Mouse (Mus musculus) hindbrain, embryonic 15.5 days (tissue): ENCODE measurements around the gene Chrne. TPM values are rescaled to one million over a fixed set of nuclear protein-coding genes. Genes with fewer than 3 reads are reported as not detected.
A peak's percentile ranks its signal among the peaks of the same experiment; 100 is the strongest.

Source experiments
- ATAC-seq: fragments of 200-750 bp; cut with Nextera tagmentation; 2 replicates; pipeline ENCODE4 v1.8.0; 2017; ENCODE audit warnings: low read depth, moderate number of reproducible peaks, moderate TSS enrichment; ENCODE audit not compliant: low FRiP score
- H3K27ac ChIP-seq: fragments of 300-500 bp; sonication (generic); replicated peaks from 2 replicates; pipeline ENCODE4 v1.5.1; 2015; ENCODE audit warnings: mild to moderate bottlenecking, inconsistent platforms
- H3K27me3 ChIP-seq: fragments of 300-500 bp; sonication (generic); 2 replicates; pipeline ENCODE4 v1.6.1; 2015; ENCODE audit warnings: control low read depth, inconsistent platforms
- H3K36me3 ChIP-seq: fragments of 300-500 bp; sonication (generic); 2 replicates; pipeline ENCODE4 v1.6.1; 2015; ENCODE audit warnings: control low read depth, inconsistent platforms
- H3K4me1 ChIP-seq: fragments of 300-500 bp; sonication (generic); replicated peaks from 2 replicates; pipeline ENCODE4 v1.6.1; 2015; ENCODE audit warnings: control low read depth, inconsistent platforms
- H3K4me2 ChIP-seq: fragments of 300-500 bp; sonication (generic); 2 replicates; pipeline ENCODE4 v1.6.1; 2015; ENCODE audit warnings: moderate library complexity, mild to moderate bottlenecking, inconsistent platforms
- H3K4me3 ChIP-seq: fragments of 300-500 bp; sonication (generic); 2 replicates; pipeline ENCODE4 v1.5.1; 2015; ENCODE audit warnings: mild to moderate bottlenecking, inconsistent platforms
- H3K9ac ChIP-seq: fragments of 300-500 bp; sonication (generic); 2 replicates; pipeline ENCODE4 v1.6.1; 2015; ENCODE audit warnings: inconsistent platforms
- H3K9me3 ChIP-seq: fragments of 300-500 bp; sonication (generic); 2 replicates; pipeline ENCODE4 v1.6.1; 2016; ENCODE audit warnings: control low read depth, inconsistent platforms
- WGBS: fragments of 180-500 bp; shearing (Covaris S2); methylation state at CpG from one replicate; pipeline ENCODE4 v1.1.7; 2015; 5-methylcytosine and 5-hydroxymethylcytosine counted together
- polyA plus RNA-seq: library from polyadenylated mRNA; unstranded; fragments of >200 nt; fragmentation: Nextera tagmentation; extraction: Ambion mirVana; gene quantifications from 2 replicates; pipeline ENCODE4 v1.2.1, GENCODE M21; 2015

The Chrne gene
- polyA plus RNA-seq, 1 experiment from 2014 or later = 0.51 TPM

- H3K9me3 ChIP-seq = no peaks in the 10 kb centered on the region
- WGBS = 18% methylated on average over 21 of the region's 21 CpGs
- H3K27me3 ChIP-seq = no peaks in the 10 kb centered on the region
- peaks cover 24% of the 10 kb centered on the region for H3K36me3 ChIP-seq
- peak within 1 kb of the TSS; percentile 52 for H3K4me2 ChIP-seq
- no peak for ATAC-seq
- peak within 1 kb of the TSS; percentile 21 for H3K4me3 ChIP-seq
- H3K27ac ChIP-seq = no peak within 1 kb of the TSS
- peak within 1 kb of the TSS; percentile 7; the same call in 1 of the 2 replicates for H3K9ac ChIP-seq
- H3K4me1 ChIP-seq = peaks cover 11% of the 10 kb centered on the region; the same call in 1 of the 2 replicates
These were observed 3.4 kb downstream of the Chrne start, which contains the start of gene 4930544D05Rik for GRCm38 (mm10) chr11:70615516-70616093. 4930544D05Rik (plus strand) TSS chr11:70615848.

GRCm38 (mm10) chr11:70615074-70615473, 3.9 kb downstream of the Chrne start:
- peak overlapping the region; percentile 7; the same call in 1 of the 2 replicates for H3K9ac ChIP-seq
- peaks cover 28% of the 10 kb centered on the region for H3K36me3 ChIP-seq
- H3K4me1 ChIP-seq = peaks cover 11% of the 10 kb centered on the region; the same call in 1 of the 2 replicates
- peak overlapping the region; percentile 21 for H3K4me3 ChIP-seq
- no peak overlapping the region for H3K27ac ChIP-seq
- peak overlapping the region; percentile 52 for H3K4me2 ChIP-seq
- no peak for ATAC-seq
- WGBS = 3% methylated on average over 17 of the region's 17 CpGs
- no peaks in the 10 kb centered on the region for H3K9me3 ChIP-seq
- no peaks in the 10 kb centered on the region for H3K27me3 ChIP-seq

- 78% methylated on average over 7 of the region's 7 CpGs for WGBS
- Histone ChIP-seq H3K9ac (no peak overlapping the region), H3K4me1 (peaks cover 11% of the 10 kb centered on the region; the same call in 1 of the 2 replicates), H3K27me3 (no peaks in the 10 kb centered on the region), H3K4me2 (no peak overlapping the region), H3K4me3 (no peak overlapping the region), H3K36me3 (peaks cover 51% of the 10 kb centered on the region), H3K27ac (no peak overlapping the region), H3K9me3 (no peaks in the 10 kb centered on the region)
- ATAC-seq = no peak
These were observed 6.5 kb downstream of the Chrne start for GRCm38 (mm10) chr11:70612505-70612904.

DNA sequence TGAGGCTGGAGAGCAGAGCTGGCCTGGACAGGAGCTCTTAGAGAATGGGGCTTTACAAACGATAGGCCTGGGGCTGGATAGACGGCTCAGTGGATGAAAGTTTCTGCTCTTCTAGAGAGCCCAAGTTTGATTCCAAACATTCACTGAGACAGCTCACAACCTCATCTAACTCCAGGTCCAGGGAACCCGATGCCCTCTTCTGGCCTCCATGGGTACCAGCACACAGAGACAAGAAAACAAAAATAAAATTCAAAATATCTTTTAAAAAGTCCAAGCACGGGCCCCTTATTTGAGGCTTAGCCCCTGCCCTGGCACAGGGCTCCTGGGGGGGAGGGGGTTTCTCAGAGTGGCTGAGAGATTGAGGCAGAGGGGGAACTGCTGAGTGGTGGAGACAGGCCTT, 8.3 kb downstream of the Chrne start:
- H3K9ac ChIP-seq = no peak overlapping the region
- no peak overlapping the region for H3K4me3 ChIP-seq
- no peak overlapping the region for H3K4me2 ChIP-seq
- no peak overlapping the region for H3K27ac ChIP-seq
- 87% methylated on average over 4 of the region's 4 CpGs for WGBS
- H3K4me1 ChIP-seq = peaks cover 11% of the 10 kb centered on the region; the same call in 1 of the 2 replicates
- no peaks in the 10 kb centered on the region for H3K27me3 ChIP-seq
- peaks cover 66% of the 10 kb centered on the region for H3K36me3 ChIP-seq
- ATAC-seq = no peak
- H3K9me3 ChIP-seq = no peaks in the 10 kb centered on the region

GRCm38 (mm10) chr11:70608381-70609066, 10.5 kb downstream of the Chrne start:
- Histone ChIP-seq H3K9ac (no peak overlapping the region), H3K27me3 (no peaks in the 10 kb centered on the region), H3K27ac (no peak overlapping the region), H3K4me2 (no peak overlapping the region), H3K9me3 (no peaks in the 10 kb centered on the region), H3K36me3 (peaks cover 85% of the 10 kb centered on the region), H3K4me1 (no peaks in the 10 kb centered on the region), H3K4me3 (no peak overlapping the region)
- no peak for ATAC-seq
- 87% methylated on average over 26 of the region's 26 CpGs for WGBS

- Histone ChIP-seq H3K4me3 (no peak overlapping the region), H3K27me3 (no peaks in the 10 kb centered on the region), H3K9me3 (no peaks in the 10 kb centered on the region), H3K36me3 (peaks cover 76% of the 10 kb centered on the region), H3K4me1 (no peaks in the 10 kb centered on the region), H3K9ac (no peak overlapping the region), H3K27ac (no peak overlapping the region), H3K4me2 (no peak overlapping the region)
- 94% methylated on average over 9 of the region's 9 CpGs for WGBS
- no peak for ATAC-seq
These were observed 11.4 kb downstream of the Chrne start for GRCm38 (mm10) chr11:70607611-70608010.

DNA sequence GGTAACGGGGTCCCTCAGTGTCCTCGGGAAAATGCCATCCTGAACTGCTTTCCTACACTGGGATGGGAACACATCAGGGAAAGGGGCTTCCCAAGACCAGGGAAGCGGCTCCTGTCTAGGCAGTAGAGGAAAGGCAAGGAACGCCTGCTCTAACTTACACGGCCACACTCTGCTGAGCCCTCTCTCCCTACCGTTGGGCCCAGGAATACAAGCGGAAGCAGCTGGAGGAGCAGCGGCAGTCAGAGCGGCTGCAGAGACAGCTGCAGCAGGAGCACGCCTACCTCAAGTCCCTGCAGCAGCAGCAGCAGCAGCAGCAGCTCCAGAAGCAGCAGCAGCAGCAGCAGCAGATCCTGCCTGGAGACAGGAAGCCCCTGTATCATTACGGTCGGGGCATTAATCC, 12.3 kb downstream of the Chrne start:
- Histone ChIP-seq H3K9ac (no peak overlapping the region), H3K4me2 (no peak overlapping the region), H3K4me3 (no peak overlapping the region), H3K4me1 (no peaks in the 10 kb centered on the region), H3K36me3 (peaks cover 75% of the 10 kb centered on the region), H3K27ac (no peak overlapping the region), H3K9me3 (no peaks in the 10 kb centered on the region), H3K27me3 (no peaks in the 10 kb centered on the region)
- ATAC-seq = no peak
- WGBS = 81% methylated on average over 12 of the region's 12 CpGs

DNA sequence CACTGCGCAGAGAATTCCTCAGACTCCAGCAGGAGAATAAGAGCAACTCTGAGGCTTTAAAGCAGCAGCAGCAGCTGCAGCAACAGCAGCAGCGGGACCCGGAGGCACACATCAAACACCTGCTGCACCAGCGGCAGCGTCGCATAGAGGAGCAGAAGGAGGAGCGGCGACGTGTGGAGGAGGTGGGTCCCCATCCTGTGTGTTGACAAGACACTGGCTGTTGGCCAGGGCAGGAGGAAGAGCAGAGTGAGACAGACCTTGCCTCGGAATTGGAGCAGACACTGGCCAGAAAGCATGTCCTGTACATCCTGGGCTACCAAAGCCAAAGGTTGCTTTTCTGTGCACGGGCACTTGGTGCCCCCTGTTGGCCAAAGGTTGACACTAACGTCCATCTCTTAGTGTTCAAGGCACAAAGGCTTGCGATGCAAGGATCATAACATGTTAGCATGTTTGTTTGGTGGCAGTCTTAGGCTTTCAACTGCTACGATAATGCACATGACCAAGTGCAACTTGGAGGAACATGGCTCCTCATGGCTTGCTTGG, 13.9 kb downstream of the Chrne start:
- H3K4me2 ChIP-seq = no peak overlapping the region
- H3K4me1 ChIP-seq = no peaks in the 10 kb centered on the region
- no peak overlapping the region for H3K9ac ChIP-seq
- no peak overlapping the region for H3K4me3 ChIP-seq
- ATAC-seq = no peak
- peaks cover 67% of the 10 kb centered on the region for H3K36me3 ChIP-seq
- H3K9me3 ChIP-seq = no peaks in the 10 kb centered on the region
- no peak overlapping the region for H3K27ac ChIP-seq
- WGBS = 55% methylated on average over 14 of the region's 14 CpGs
- H3K27me3 ChIP-seq = no peaks in the 10 kb centered on the region

DNA sequence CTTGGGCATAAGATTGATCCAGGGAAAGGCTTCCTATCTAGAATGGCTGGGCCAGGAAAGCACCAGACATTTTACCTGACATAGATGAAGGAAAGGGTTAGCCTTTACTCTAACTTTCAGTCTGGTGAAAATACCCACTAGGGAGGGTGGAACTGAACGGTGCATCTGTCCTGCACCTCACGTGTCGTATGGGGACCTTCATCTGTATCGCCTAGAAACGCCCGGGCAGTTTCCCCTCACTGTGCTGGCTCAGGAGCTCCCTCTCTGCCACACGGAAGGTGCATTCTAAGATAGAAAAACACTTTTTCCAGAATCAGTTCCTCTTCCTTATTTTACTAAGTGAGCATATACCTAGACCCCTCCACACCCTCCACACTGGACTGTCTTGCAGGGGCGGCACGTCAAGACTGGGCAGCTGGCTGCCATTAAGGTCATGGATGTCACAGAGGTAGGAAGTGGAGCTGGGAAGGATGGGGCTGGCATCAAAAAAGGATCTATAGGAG, 20.5 kb downstream of the Chrne start:
- 93% methylated on average over 9 of the region's 9 CpGs for WGBS

DNA sequence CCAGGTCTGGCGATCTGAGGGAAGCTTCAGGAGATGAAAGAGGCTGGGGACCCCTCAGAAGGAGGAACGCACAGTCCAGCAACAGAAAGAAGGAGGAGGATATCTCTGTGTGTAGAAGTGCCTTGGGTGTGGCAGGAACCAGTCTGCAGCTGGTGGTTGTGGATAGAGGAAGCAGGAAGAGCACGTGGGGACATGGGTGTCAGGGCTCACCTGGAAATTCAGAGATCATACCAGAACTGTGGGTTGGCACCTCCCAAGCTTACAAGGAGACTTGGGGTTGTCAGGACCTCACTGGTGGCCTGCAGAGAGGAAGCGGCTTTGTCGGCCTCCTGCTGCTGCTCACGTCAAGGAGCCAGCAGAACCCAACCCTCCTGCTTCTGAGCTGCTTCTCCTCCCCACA, 21.7 kb downstream of the Chrne start:
- H3K9me3 ChIP-seq = no peaks in the 10 kb centered on the region
- H3K27me3 ChIP-seq = no peaks in the 10 kb centered on the region
- WGBS = 85% methylated on average over 6 of the region's 6 CpGs

More for the DNA sequence above, 20.5 kb downstream of the Chrne start:
- Histone ChIP-seq H3K9ac (no peak overlapping the region), H3K4me2 (no peak overlapping the region), H3K4me3 (no peak overlapping the region), H3K27ac (no peak overlapping the region), H3K27me3 (no peaks in the 10 kb centered on the region), H3K4me1 (no peaks in the 10 kb centered on the region; the same call in 1 of the 2 replicates), H3K9me3 (no peaks in the 10 kb centered on the region), H3K36me3 (peaks cover 21% of the 10 kb centered on the region)
- no peak for ATAC-seq

DNA sequence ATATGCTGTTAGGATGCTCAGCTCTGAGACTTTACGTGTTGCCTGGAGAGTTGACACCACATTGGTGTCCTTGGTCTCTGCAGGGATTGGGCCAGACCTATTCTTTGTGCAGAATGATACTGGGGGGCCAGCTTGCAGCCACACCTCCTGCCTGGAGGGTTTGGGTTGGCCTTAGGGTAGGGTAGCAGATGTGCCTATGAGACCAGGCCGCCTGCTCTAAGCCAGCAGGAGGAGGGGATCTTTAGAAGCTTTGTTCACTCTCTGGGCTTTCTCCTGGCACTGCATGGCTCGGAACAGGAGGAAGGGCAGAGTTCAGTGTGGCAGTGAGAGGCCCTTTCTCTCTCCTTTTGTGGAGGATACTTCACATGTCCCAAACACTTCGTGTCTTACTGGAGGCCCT, 22.9 kb downstream of the Chrne start:
- Histone ChIP-seq H3K9me3 (no peaks in the 10 kb centered on the region), H3K27ac (peak overlapping the region; percentile 5), H3K4me1 (no peaks in the 10 kb centered on the region; the same call in 1 of the 2 replicates), H3K4me2 (no peak overlapping the region), H3K4me3 (no peak overlapping the region), H3K9ac (no peak overlapping the region), H3K36me3 (peaks cover 15% of the 10 kb centered on the region), H3K27me3 (no peaks in the 10 kb centered on the region)
- ATAC-seq = no peak
- 39% methylated on average over 4 of the region's 4 CpGs for WGBS

More for the DNA sequence above, 21.7 kb downstream of the Chrne start:
- no peak overlapping the region for H3K4me2 ChIP-seq
- no peak overlapping the region for H3K27ac ChIP-seq
- H3K9ac ChIP-seq = no peak overlapping the region
- H3K36me3 ChIP-seq = peaks cover 21% of the 10 kb centered on the region
- no peak for ATAC-seq
- no peaks in the 10 kb centered on the region; the same call in 1 of the 2 replicates for H3K4me1 ChIP-seq
- H3K4me3 ChIP-seq = no peak overlapping the region

- Histone ChIP-seq H3K27me3 (no peaks in the 10 kb centered on the region), H3K4me2 (no peak overlapping the region), H3K4me3 (no peak overlapping the region), H3K27ac (peak overlapping the region; percentile 5; the same call in 1 of the 2 replicates), H3K36me3 (peaks cover 15% of the 10 kb centered on the region), H3K9me3 (no peaks in the 10 kb centered on the region), H3K9ac (no peak overlapping the region), H3K4me1 (no peaks in the 10 kb centered on the region; the same call in 1 of the 2 replicates)
- ATAC-seq = no peak
- 80% methylated on average over 2 of the region's 2 CpGs for WGBS
These were observed 23.4 kb downstream of the Chrne start for GRCm38 (mm10) chr11:70595638-70596037.
